Mouse (Mus musculus) layer of hippocampus, postnatal 36 days (tissue): ENCODE data around the gene Mrpl24. TPM values are rescaled to one million over a fixed set of nuclear protein-coding genes. Genes with fewer than 3 reads are reported as not detected.
"Not testable (repeated sequence)": the region's sequence is repeated elsewhere in the genome, so short reads cannot be mapped to it uniquely, and the experiment has no call there.

ENCODE experiments used
- DNase-seq, 2 experiments: peaks; one replicate each; pipeline ENCODE4 v3.0.0; 2022
- total RNA-seq, 2 experiments: library from RNA; stranded (reverse); gene quantifications; 2 replicates each; pipeline ENCODE4 v1.2.3; 2021

Mrpl24 gene
- 10 to 100 TPM; 54.7 to 59.8 TPM for total RNA-seq

DNA sequence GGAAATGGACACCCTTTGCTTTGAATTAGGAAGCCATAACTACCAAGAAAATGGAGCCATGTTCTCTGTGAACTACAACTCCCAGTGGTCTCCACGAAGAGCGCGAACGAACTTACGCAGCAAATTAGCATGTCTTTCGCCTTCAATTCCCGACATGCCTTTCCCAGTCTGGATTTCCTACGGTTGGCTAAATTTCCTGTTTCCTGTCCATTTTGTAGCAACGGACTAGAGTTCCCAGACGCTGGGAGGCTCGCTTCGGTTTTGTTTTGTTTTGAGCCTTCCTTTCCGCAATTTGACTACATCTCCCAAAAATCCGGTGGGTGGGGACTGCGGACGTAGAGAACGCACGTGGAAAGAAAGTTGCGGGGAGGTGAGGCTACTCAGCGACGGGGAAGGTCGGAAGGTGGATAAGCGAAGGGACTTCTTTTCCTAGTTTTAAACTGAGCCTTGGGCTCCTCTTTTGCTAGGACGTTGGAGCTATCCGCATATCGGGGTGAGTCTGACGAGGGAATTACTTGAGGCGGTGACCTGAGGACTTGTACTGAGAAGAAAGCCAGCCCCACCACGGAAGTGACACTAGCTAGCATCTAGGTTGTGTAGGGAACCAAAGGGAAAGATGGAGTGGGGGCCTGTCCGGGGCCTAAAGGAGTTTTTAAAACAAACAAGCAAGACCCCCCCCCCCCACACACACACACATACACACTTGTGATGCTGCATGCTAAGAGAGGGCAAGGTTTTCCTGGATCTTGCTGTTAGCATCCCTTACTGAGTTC is at the start of gene Mrpl24:
Mrpl24 (plus strand) TSS at position 171 of the 773 bp plus-strand sequence.
- DNase-seq = peak; percentile 79 to 84

DNA sequence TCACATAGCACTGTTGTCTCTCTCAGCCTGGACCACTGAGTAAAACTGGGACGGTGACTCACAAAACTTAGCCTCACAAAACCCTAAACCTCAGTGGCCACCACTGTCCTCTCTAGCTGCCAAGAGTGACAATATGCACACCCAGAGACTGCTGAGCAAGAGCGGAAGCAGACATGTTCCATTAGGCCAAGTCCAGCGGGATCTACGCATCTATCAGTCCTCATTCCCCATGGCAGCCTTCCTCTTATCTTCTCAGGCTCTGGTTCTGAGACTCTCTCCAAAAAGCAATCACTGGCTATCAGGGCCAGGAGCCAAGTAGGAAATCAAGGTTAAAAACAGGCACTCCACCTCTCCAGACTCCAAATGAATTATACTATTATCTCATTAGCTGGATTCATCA is 41.6 kb upstream of the Mrpl24 start:
- no peak for DNase-seq

DNA sequence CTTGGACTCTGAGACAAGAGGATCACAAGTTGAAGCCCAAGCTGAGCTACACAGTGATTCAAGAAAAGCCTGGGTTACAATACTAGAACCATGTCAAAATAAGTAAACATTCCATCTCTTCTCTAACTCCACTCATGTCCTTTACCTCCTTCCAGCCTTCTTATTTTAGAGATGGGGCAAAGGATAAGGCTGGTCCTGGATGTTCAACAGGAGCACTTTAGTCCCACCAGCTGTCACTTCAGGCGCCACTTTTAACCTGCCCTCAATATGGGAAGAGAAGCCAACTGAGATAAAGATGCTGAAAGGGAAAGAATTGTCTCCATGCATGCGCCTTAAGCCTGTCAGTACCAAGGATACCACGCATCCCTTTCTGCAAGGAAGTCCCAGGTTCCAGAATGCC is 35.0 kb upstream of the Mrpl24 start:
- DNase-seq = no peak

DNA sequence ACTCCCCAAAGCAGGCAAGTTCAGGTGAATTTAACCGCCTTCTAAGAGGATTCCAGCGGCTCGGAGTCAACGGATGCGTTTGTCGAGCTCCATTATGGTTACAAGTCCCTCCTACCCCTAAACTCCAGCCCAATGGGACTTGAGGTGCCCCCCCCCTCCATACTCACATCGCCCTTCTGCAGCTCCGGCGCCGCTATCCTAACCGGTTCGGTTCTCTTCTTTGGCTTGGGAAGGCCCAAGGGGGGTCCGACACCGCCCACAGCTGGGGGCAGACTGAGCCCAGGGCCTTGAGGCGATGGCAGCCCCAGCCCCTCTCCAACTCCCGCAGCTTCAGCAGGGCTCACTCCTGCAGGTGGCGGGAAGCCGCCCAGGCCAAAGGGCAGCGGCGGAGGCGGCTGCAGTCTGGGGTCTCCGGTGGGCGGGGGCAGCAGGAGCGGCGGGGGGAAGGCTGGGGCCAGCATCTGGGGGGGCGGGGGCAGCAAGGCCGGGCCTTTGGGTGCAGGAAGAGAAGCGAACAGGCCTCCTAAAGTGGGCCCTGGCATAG is 34.5 kb upstream of the Mrpl24 start:
- DNase-seq = peak; percentile 38 to 39

DNA sequence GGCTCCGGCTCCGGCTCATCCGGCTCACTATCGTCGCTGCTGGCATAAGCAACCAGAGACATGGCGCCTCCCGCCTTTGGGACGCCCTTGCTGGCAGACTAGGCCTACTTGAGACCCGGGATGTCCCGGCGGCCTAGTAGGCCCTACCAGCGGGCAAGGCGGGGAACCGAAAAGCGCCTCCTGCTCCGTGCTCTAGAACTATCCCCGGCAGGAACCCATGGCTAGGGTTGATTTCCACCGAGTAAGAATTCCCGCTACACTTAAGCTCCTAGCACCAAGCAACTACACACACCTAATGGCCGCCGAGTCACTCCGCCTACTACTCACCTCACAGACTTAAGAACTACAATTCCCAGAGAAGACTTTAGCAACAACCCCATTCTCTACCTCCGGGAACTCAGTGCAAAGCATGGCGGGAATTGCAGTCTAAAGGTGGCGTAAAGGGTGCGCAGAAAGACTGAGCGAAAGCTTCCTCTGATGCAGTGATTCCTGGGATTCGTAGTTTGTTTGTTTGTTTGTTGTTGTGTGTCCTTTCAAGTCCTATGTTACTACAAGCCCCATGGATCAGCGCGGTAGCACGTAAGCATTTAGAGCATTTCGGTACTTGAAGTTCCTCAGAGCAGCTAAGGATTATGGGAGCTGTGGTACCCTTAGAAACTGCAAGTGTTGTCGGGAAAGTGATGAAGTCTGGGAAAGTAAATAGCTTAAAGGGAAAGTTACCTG is 33.9 kb upstream of the Mrpl24 start, which contains the start of gene Prcc:
Prcc (minus strand) TSS at position 328 of the 723 bp plus-strand sequence.
- peak; percentile 93 to 94 for DNase-seq

DNA sequence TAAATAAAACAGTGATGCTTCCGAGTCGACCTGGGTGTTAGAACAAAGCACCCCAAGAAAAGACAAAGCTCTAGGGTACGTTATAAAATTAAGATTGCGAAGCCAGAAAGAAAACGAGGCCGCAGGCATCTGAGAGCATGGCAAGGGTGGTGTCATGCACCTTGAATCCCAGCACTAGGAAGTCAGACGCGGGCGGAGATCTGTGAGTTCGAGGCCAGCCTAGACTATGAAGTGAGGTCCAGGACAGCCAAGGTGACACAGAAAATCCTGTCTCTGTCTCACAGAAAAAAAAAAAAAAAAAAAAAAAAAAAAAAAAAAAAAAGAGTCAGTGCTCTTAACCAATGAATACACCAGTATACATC is 33.3 kb upstream of the Mrpl24 start:
- no peak for DNase-seq

DNA sequence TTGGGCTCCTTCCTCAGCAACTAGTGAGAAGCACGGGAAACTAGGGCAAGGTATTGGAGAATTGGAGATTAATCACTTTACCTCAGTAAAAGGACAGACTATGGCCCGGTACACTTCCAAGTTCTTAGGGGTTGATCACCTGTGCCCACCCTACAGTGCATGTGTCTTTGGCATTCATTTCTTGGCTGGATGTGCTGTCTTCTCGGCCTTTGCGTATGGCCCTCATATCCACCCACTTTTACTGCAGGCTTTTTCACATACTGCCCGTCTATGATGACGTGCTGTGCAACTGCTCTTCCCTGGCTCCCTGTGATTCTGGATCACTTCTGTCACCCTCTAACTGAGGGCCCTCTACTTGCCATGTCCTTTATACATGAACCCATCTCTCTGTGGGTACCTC is 32.9 kb upstream of the Mrpl24 start:
- no peak for DNase-seq

DNA sequence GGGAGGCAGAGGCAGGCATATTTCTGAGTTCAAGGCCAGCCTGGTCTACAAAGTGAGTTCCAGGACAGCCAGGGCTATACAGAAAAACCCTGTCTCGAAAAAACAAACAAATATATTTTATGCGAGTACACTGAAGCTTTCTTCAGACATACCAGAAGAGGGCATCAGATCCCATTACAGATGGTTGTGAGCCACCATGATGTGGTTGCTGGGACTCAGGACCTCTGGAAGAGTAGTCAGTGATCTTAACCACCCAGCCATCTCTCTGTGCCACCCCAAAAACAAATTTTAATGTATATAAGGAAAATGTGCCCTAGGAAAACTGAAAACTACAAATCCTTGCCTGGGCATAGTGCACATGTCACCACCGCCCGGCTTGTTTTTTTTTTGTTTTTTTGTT is 31.9 kb upstream of the Mrpl24 start:
- not testable (repeated sequence) for DNase-seq

DNA sequence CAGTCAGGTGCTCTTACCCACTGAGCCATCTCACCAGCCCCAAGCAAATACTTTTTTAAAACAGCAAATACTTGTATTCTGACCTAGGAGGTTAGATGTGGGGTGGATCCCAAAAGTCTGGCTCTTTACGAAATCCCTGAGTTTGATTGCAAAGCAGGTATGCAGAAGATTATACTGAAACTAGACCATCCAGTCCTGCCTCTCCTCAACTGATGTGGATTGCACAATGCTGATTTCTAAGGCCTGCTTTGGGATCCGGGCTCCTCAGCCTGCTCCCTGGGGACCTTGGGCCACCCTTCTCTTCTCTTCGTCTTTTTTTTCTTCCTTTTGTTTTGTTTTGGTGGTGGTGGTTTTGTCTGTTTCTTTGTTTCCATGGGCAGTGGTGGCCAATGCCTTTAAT is 27.8 kb upstream of the Mrpl24 start:
- DNase-seq = no peak

DNA sequence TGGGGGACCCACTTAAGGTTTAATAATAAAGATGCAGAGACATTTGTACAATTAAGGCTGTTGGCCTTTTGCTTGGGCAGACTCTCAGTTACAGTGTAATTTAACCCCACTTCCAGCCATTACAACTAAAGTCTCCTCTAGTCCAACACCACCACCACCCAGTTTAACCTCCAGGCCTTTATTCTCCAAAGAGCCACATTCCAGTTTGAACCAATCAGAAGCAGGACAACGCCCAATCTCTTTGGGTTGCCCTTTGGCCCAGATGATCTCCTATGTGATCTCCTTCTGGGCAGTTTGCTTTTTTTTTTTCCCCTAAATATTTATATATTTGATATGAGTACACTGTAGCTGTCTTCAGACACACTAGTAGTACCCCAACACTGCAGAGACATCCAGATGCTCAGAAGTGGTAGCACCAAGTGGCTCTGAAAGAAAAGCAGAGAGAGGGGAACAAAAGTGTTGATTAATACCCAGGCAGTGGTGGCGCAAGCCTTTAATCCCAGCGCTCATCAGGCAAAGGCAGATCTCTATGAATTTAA is 25.9 kb upstream of the Mrpl24 start:
- no peak for DNase-seq

DNA sequence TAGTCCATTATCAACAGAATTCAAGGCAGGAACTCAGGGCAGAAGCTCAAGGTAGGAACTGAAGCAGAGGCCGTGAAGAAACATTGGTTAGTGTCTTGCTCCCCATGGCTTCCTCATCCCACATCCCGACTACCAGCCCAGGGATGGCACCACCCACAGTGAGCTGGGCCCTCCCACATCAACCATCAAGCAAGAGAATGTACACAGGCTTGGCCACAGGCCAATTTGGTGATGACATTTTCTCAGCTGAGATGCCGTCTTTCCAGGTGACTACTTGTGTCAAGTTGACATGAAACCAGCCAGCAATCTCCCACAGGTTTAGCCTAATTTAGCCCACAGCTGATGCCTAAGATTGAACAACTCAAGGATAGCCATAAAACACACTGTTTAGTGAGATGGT is 20.0 kb upstream of the Mrpl24 start:
- DNase-seq = no peak

DNA sequence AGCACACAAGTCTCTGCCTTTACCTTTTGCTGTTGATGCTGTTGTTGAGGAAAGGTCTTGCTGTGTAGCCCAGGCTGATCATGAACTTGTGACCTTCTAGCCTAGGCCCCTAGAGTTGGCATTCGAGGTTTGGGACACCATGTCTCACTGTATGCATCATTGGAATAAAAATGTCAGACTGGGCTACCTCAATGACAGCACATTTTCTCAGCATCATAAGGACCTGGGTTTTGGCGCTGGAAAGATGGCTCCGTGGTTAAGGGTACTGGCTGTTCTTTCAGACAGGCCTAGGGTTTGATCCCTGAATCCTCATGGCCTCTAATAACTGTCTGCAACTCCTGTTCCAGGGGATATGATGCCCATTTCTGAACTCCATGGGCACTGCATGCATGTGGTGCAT is 19.5 kb upstream of the Mrpl24 start:
- DNase-seq = no peak

DNA sequence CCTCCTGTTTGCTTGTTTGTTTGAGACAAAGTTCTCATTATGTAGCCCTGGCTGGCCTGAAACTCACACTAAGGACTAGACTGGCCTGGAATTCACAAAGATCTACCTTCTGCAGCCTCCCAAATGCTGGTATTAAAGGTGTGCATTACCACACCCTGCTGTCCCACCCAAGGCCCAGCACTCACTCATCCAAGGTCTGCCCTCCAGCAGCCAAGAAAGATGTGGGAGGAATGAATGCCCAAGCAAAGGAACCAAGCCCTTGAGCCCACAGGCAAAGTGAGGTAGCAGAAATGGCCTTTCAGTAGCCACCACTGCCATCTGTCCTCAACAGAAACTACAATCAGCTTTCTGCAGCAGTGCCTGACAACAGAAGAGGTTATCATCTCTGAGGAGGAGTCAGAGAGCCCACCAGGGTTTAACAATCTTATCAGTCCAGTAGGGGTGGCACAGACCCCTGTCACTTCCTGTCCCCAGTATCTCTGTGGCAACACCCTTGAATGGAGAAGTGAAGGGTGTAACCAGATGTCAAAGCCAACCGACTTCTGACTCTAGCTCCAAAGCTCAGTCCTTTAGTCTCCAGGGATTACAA is 18.2 kb upstream of the Mrpl24 start:
- DNase-seq = no peak

DNA sequence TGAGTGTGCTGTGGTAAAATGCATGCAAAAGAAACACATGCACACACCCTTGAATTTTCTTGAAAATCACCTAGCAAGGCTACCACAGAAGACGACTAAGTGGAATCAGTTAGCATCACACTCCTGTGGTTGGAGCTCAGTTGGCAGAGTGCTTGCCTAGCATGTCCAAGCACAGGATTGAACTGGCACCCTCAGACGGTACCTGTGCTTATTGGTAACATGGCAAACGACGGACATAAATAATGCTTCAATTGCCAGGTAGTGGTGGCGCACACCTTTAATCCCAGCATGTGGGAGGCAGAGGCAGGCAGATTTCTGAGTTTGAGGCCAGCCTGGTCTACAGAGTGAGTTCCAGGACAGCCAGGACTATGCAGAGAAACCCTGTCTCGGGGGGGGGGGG is 17.3 kb upstream of the Mrpl24 start:
- not testable (repeated sequence) for DNase-seq

DNA sequence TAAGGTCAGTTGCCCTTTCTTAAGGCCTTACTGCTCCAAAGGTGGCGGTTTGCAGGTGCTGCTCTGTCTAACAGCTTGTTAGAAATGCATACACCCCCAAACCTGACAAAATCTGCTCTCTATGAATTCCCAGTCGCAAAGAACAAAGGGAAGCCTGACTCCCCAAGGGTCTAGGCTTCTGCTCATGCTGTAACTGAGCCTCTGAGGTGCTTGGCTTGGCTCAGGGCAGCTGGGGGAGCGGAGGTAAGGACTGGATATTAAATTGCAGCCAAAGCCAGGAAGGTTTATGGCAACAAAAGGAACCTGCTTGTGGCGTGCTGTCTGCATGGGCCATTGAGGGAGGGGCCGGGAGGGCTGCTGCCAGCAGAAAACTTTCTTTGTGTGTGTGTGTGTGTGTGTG is 15.5 kb upstream of the Mrpl24 start:
- no peak for DNase-seq

DNA sequence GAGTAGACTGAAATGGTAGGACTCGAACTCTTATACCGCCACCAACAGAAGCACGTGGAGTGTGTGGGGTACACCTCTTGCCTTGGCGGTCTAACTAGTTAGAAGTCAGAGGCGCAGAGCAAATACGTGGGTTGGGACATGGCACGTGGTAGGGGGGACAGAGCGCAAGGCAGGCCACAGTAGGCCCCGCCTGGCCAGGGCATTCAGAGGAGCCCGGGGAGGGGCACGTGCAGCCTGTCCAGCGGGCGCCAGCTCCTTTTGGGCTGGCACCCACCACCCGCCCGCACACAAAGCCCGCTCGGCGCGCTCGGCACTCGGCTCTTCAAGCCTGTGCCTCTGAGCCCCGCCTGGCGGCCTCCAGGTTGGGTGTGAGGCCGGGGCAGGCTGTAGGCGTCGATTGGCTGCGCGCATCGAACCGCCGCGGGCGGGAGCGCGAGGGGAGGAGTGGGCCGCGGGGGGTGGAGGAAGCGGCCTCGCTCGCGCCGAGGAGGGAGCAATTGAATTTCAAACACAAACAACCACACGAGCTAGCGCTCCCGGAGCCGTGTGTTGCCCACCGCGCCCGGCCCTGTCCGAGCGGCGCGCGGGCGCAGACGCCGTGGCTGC is 13.3 kb upstream of the Mrpl24 start, which contains the start of gene Hdgf:
Hdgf (plus strand) TSS at position 442 of the 606 bp plus-strand sequence.
- DNase-seq = peak; percentile 95 to 96

DNA sequence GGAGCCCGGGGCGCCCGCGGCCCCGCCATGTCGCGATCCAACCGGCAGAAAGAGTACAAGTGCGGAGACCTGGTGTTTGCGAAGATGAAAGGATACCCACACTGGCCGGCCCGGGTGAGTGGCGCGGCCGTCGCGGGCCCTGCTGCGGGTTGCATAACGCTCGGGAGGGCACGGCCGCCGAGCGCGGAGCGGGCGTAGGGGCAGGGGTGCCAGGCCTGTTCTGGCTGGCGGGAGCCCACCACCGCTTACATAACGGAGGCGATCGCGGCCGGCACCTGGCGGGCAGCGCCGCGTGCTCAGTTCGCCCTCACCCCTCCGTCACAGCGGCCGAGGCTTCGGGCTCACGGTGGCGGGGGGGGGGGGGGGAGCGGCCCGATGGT is 12.7 kb upstream of the Mrpl24 start:
- DNase-seq = no peak

DNA sequence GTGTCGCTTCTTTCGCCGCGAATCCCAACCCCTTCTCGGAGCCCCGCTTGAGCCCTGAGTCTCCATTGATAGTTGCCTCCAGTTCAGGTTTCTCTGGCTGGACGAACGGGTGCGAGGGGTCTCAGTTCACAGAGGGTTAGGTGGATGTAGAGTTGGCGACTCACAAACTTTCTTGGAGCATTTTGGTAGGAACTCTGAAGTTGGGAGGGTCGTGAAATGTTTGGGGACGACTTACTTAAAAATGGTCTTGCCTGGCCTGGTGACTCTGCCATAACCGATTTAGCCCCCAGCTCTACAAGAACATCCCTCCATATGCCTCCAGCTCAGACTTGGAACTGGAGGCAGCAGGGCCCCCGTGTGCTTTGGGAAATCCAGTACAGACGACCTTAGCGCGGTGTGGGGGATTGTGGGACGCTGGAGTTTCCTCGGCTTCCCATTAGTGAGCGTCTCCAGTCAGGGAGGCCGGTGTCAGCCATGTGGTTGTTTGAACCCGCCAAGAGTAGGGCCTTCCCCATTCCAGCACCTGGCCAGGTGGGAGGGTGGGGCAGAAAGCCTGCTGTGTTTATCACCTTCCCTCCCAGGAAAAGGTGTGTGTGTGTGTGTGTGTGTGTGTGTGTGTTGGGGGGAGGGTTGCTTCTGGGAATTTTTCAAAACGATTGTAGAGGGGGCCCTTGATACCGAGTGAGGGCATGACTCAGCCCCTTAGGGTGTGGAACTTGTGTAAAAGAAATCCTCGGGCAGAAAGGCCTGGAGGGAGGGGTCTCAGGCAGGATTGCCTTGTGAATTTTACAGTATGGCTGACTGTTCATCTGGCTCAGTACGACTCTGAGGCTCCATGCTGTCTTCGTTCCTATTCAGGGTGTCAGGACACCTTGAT is 12.1 kb upstream of the Mrpl24 start:
- DNase-seq = peak; percentile 40

DNA sequence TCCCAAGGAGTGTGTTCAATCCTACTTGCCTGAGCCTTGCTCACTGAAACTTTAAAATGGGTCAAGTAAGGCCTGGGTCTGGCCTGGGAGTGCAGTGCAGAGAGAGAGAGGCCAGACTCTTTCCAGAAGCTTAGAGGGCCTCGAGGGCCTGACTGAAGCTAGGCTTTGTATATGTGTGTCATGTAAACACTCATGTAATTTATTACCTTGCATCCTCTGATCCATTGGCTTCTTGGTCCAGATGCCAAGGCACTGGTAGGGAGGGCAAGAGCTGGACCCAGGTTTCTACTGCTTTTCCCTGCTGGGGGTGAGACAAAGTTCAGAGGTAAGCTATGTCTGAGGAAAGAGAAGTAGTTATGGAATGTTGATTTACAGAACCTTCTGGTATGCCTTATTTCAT is 11.4 kb upstream of the Mrpl24 start:
- DNase-seq = no peak

DNA sequence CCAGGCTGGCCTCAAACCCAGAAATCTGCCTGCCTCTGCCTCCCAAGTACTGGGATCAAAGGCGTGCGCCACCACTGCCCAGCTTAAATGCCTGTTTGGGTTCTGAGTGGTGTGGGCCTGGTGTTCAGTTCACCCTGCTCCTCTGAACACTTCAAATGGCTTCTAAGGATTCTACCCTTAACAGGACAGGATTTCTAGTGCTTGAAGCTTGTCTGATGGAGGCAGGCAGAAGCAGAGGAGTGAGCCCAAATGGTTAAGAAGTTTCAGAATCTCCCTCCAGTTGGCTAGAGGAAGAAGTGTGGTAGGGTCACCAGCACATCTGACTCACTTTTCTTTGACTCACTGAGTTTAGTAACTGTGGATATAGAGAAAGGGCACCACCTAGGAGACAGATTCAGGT is 9.9 kb upstream of the Mrpl24 start:
- DNase-seq = no peak

DNA sequence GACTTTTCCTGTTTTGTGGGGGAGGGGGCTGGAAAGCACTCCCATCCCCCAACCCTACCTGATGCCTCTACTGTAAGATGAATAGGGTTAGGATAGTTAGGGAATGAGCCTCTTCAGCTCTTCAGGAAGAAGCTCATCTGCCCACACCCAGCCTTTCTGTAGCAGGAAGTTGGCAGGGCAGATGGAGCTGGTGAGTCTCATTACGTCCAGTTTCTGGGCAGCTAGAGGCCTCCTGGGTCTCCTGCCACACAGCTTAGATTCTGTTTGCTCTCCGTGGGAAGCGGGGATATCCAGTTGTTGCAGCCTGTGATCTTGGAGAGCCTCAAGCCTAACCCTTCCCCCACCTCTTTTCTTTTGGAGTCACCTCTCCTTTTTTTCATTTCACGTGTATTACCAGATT is 9.4 kb upstream of the Mrpl24 start:
- no peak for DNase-seq
